Mouse (Mus musculus): ENCODE results near the gene Loxl4. TPM values are rescaled to one million over a fixed set of nuclear protein-coding genes. Genes with fewer than 3 reads are reported as not detected.

Gene Loxl4
- polyA plus RNA-seq, 1 experiment = 1.7 TPM

GRCm38 (mm10) chr19:42597896-42598295 lies 14.7 kb downstream of the Loxl4 start:
- Histone ChIP-seq H3K4me3 (ENCODE audit: low read depth, low read length) (no peak overlapping the region), H3K36me3 (ENCODE audit: control insufficient read depth, insufficient read depth, low read length) (peaks cover 7% of the 10 kb centered on the region; the same call in 1 of the 2 replicates), H3K27me3 (ENCODE audit: control insufficient read depth, insufficient read depth, low read length) (no peaks in the 10 kb centered on the region), H3K27ac (ENCODE audit: insufficient read depth, low read depth, low read length) (no peak overlapping the region), H3K4me1 (ENCODE audit: control insufficient read depth, insufficient read depth, insufficient read length, low read length) (no peaks in the 10 kb centered on the region)
- 86% methylated on average over 6 of the region's 6 CpGs for WGBS
- TF ChIP-seq POLR2A (IDR thresholded peaks at IDR 0.05; ENCODE audit: low read depth, low read length) = no peak
- no peak for TF ChIP-seq CTCF (IDR thresholded peaks at IDR 0.05; ENCODE audit: extremely low read depth, insufficient read length, insufficient replicate concordance, low read depth, low read length)

- H3K4me1 ChIP-seq (ENCODE audit: control insufficient read depth, insufficient read depth, insufficient read length, low read length) = no peaks in the 10 kb centered on the region
- WGBS = 92% methylated on average over 12 of the region's 12 CpGs
- TF ChIP-seq CTCF (IDR thresholded peaks at IDR 0.05; ENCODE audit: extremely low read depth, insufficient read length, insufficient replicate concordance, low read depth, low read length) (no peak), POLR2A (IDR thresholded peaks at IDR 0.05; ENCODE audit: low read depth, low read length) (no peak)
- H3K36me3 ChIP-seq (ENCODE audit: control insufficient read depth, insufficient read depth, low read length) = peaks cover 9% of the 10 kb centered on the region
- no peak overlapping the region for H3K4me3 ChIP-seq (ENCODE audit: low read depth, low read length)
- H3K27ac ChIP-seq (ENCODE audit: insufficient read depth, low read depth, low read length) = no peak overlapping the region
- no peaks in the 10 kb centered on the region for H3K27me3 ChIP-seq (ENCODE audit: control insufficient read depth, insufficient read depth, low read length)
These were observed 15.3 kb downstream of the Loxl4 start for GRCm38 (mm10) chr19:42597286-42597685.

- Histone ChIP-seq H3K4me3 (ENCODE audit: low read depth, low read length) (no peak overlapping the region), H3K4me1 (ENCODE audit: control insufficient read depth, insufficient read depth, insufficient read length, low read length) (no peaks in the 10 kb centered on the region), H3K36me3 (ENCODE audit: control insufficient read depth, insufficient read depth, low read length) (peaks cover 23% of the 10 kb centered on the region), H3K27ac (ENCODE audit: insufficient read depth, low read depth, low read length) (no peak overlapping the region), H3K27me3 (ENCODE audit: control insufficient read depth, insufficient read depth, low read length) (no peaks in the 10 kb centered on the region)
- WGBS = 90% methylated on average over 6 of the region's 6 CpGs
- TF ChIP-seq POLR2A (IDR thresholded peaks at IDR 0.05; ENCODE audit: low read depth, low read length) (no peak), CTCF (IDR thresholded peaks at IDR 0.05; ENCODE audit: extremely low read depth, insufficient read length, insufficient replicate concordance, low read depth, low read length) (no peak)
These were observed 17.5 kb downstream of the Loxl4 start for GRCm38 (mm10) chr19:42595066-42595465.

- Histone ChIP-seq H3K4me1 (ENCODE audit: control insufficient read depth, insufficient read depth, insufficient read length, low read length) (no peaks in the 10 kb centered on the region), H3K36me3 (ENCODE audit: control insufficient read depth, insufficient read depth, low read length) (peaks cover 26% of the 10 kb centered on the region), H3K4me3 (ENCODE audit: low read depth, low read length) (no peak overlapping the region), H3K27ac (ENCODE audit: insufficient read depth, low read depth, low read length) (no peak overlapping the region), H3K27me3 (ENCODE audit: control insufficient read depth, insufficient read depth, low read length) (no peaks in the 10 kb centered on the region)
- WGBS = 89% methylated on average over 6 of the region's 6 CpGs
- no peak for TF ChIP-seq CTCF (IDR thresholded peaks at IDR 0.05; ENCODE audit: extremely low read depth, insufficient read length, insufficient replicate concordance, low read depth, low read length)
- no peak for TF ChIP-seq POLR2A (IDR thresholded peaks at IDR 0.05; ENCODE audit: low read depth, low read length)
These were observed 19.2 kb downstream of the Loxl4 start for GRCm38 (mm10) chr19:42593456-42593855.

GRCm38 (mm10) chr19:42591534-42591933 lies 21.1 kb downstream of the Loxl4 start:
- H3K4me3 ChIP-seq (ENCODE audit: low read depth, low read length) = no peak overlapping the region
- WGBS = 86% methylated on average over 14 of the region's 14 CpGs
- TF ChIP-seq POLR2A (IDR thresholded peaks at IDR 0.05; ENCODE audit: low read depth, low read length) (no peak), CTCF (IDR thresholded peaks at IDR 0.05; ENCODE audit: extremely low read depth, insufficient read length, insufficient replicate concordance, low read depth, low read length) (no peak)
- no peaks in the 10 kb centered on the region for H3K4me1 ChIP-seq (ENCODE audit: control insufficient read depth, insufficient read depth, insufficient read length, low read length)
- peaks cover 28% of the 10 kb centered on the region for H3K36me3 ChIP-seq (ENCODE audit: control insufficient read depth, insufficient read depth, low read length)
- no peak overlapping the region for H3K27ac ChIP-seq (ENCODE audit: insufficient read depth, low read depth, low read length)
- H3K27me3 ChIP-seq (ENCODE audit: control insufficient read depth, insufficient read depth, low read length) = no peaks in the 10 kb centered on the region

- Histone ChIP-seq H3K27ac (ENCODE audit: insufficient read depth, low read depth, low read length) (no peak overlapping the region), H3K27me3 (ENCODE audit: control insufficient read depth, insufficient read depth, low read length) (no peaks in the 10 kb centered on the region), H3K36me3 (ENCODE audit: control insufficient read depth, insufficient read depth, low read length) (peaks cover 34% of the 10 kb centered on the region), H3K4me3 (ENCODE audit: low read depth, low read length) (no peak overlapping the region), H3K4me1 (ENCODE audit: control insufficient read depth, insufficient read depth, insufficient read length, low read length) (no peaks in the 10 kb centered on the region)
- no peak for TF ChIP-seq CTCF (IDR thresholded peaks at IDR 0.05; ENCODE audit: extremely low read depth, insufficient read length, insufficient replicate concordance, low read depth, low read length)
- no peak for TF ChIP-seq POLR2A (IDR thresholded peaks at IDR 0.05; ENCODE audit: low read depth, low read length)
- 79% methylated on average over 1 of the region's 1 CpGs for WGBS
These were observed 23.4 kb downstream of the Loxl4 start for GRCm38 (mm10) chr19:42589246-42589645.

- Histone ChIP-seq H3K4me3 (ENCODE audit: low read depth, low read length) (no peak overlapping the region), H3K27me3 (ENCODE audit: control insufficient read depth, insufficient read depth, low read length) (no peaks in the 10 kb centered on the region), H3K27ac (ENCODE audit: insufficient read depth, low read depth, low read length) (no peak overlapping the region), H3K4me1 (ENCODE audit: control insufficient read depth, insufficient read depth, insufficient read length, low read length) (no peaks in the 10 kb centered on the region), H3K36me3 (ENCODE audit: control insufficient read depth, insufficient read depth, low read length) (peaks cover 41% of the 10 kb centered on the region)
- TF ChIP-seq POLR2A (IDR thresholded peaks at IDR 0.05; ENCODE audit: low read depth, low read length) = no peak
- no peak for TF ChIP-seq CTCF (IDR thresholded peaks at IDR 0.05; ENCODE audit: extremely low read depth, insufficient read length, insufficient replicate concordance, low read depth, low read length)
- WGBS = 76% methylated on average over 2 of the region's 2 CpGs
These were observed 24.9 kb downstream of the Loxl4 start for GRCm38 (mm10) chr19:42587704-42588103.
